Mouse (Mus musculus): ENCODE results near the gene Aftph.

Aftph gene

GRCm38 (mm10) chr11:20729403-20729802, 12.0 kb downstream of the Aftph start:
- DNase-seq (ENCODE audit: low read depth, low spot score) = no peak

- DNase-seq (ENCODE audit: low read depth, low spot score) = no peak
These were observed 13.3 kb downstream of the Aftph start for GRCm38 (mm10) chr11:20728044-20728443.

GRCm38 (mm10) chr11:20723572-20723971, 17.8 kb downstream of the Aftph start:
- DNase-seq (ENCODE audit: low read depth, low spot score) = no peak

- DNase-seq (ENCODE audit: low read depth, low spot score) = no peak
These were observed 29.2 kb downstream of the Aftph start for GRCm38 (mm10) chr11:20712068-20712671.

GRCm38 (mm10) chr11:20691000-20691399, 50.4 kb downstream of the Aftph start:
- DNase-seq (ENCODE audit: low read depth, low spot score) = peak; percentile 69

GRCm38 (mm10) chr11:20681679-20682078, 59.7 kb downstream of the Aftph start:
- DNase-seq (ENCODE audit: low read depth, low spot score) = no peak

- no peak for DNase-seq (ENCODE audit: low read depth, low spot score)
These were observed 60.6 kb downstream of the Aftph start for GRCm38 (mm10) chr11:20680781-20681180.

- DNase-seq (ENCODE audit: low read depth, low spot score) = no peak
These were observed 62.0 kb downstream of the Aftph start for GRCm38 (mm10) chr11:20679396-20679795.

- DNase-seq (ENCODE audit: low read depth, low spot score) = no peak
These were observed 68.9 kb downstream of the Aftph start for GRCm38 (mm10) chr11:20672513-20672912.

- DNase-seq (ENCODE audit: low read depth, low spot score) = no peak
These were observed 69.5 kb downstream of the Aftph start for GRCm38 (mm10) chr11:20671789-20672392.

GRCm38 (mm10) chr11:20664878-20665277, 76.5 kb downstream of the Aftph start:
- DNase-seq (ENCODE audit: low read depth, low spot score) = no peak

GRCm38 (mm10) chr11:20663580-20664198, 77.7 kb downstream of the Aftph start:
- no peak for DNase-seq (ENCODE audit: low read depth, low spot score)

- DNase-seq (ENCODE audit: low read depth, low spot score) = no peak
These were observed 78.6 kb downstream of the Aftph start for GRCm38 (mm10) chr11:20662811-20663210.

- DNase-seq (ENCODE audit: low read depth, low spot score) = no peak
These were observed 79.7 kb downstream of the Aftph start for GRCm38 (mm10) chr11:20661652-20662051.

GRCm38 (mm10) chr11:20660111-20661097, 81.0 kb downstream of the Aftph start:
- no peak for DNase-seq (ENCODE audit: low read depth, low spot score)

- DNase-seq (ENCODE audit: low read depth, low spot score) = no peak
These were observed 82.3 kb downstream of the Aftph start for GRCm38 (mm10) chr11:20659094-20659493.

- no peak for DNase-seq (ENCODE audit: low read depth, low spot score)
These were observed 84.7 kb downstream of the Aftph start for GRCm38 (mm10) chr11:20656711-20657057.

- no peak for DNase-seq (ENCODE audit: low read depth, low spot score)
These were observed 85.3 kb downstream of the Aftph start for GRCm38 (mm10) chr11:20655795-20656710.

GRCm38 (mm10) chr11:20651166-20651565, 90.2 kb downstream of the Aftph start:
- no peak for DNase-seq (ENCODE audit: low read depth, low spot score)

- no peak for DNase-seq (ENCODE audit: low read depth, low spot score)
These were observed 91.3 kb downstream of the Aftph start for GRCm38 (mm10) chr11:20650006-20650639.

Measured in embryo, embryonic 11.5 days (tissue).